Mouse (Mus musculus) spleen, adult 2 months (tissue): ENCODE measurements around the gene Unc5c.

Source experiments
- CTCF ChIP-seq: fragments of 200-500 bp; IDR thresholded peaks from 2 replicates; pipeline ENCODE4 v1.5.1; 2011; ENCODE audit warnings: mild to moderate bottlenecking, inconsistent platforms; ENCODE audit not compliant: insufficient read depth, insufficient read length, insufficient replicate concordance; ENCODE audit errors: extremely low read depth
- POLR2A ChIP-seq: fragments of 200-500 bp; IDR thresholded peaks from 2 replicates; pipeline ENCODE4 v1.6.1; 2011; ENCODE audit warnings: low read depth, low read length, inconsistent platforms

DNA sequence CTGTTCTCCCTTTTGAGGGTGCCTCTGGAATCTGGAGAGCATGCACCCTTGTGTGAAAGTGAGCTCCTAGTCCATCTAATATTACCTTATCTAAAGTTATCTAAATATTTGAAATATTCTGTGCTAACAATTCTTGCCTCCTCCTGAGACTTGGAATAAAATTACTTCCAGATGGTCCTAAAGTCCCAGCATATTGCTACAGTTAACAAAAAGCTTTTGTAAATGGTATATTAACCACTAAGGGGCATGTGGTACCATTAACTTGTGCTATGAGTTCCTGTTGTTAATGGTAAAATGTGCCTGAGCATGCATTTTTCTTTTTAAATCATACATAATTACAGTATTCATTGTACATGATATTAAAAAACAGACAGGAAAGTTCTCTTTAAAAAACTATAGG lies 63.7 kb downstream of the Unc5c start:
- no peak for TF ChIP-seq CTCF
- TF ChIP-seq POLR2A: no peak
